Mouse (Mus musculus): ENCODE data around the gene Rhoa. TPM values are rescaled to one million over a fixed set of nuclear protein-coding genes. Genes with fewer than 3 reads are reported as not detected.

Rhoa gene
- polyA plus RNA-seq (2014; fragmentation: Nextera tagmentation; extraction: Ambion mirVana), result 270 and 295 TPM in 2 replicates

DNA sequence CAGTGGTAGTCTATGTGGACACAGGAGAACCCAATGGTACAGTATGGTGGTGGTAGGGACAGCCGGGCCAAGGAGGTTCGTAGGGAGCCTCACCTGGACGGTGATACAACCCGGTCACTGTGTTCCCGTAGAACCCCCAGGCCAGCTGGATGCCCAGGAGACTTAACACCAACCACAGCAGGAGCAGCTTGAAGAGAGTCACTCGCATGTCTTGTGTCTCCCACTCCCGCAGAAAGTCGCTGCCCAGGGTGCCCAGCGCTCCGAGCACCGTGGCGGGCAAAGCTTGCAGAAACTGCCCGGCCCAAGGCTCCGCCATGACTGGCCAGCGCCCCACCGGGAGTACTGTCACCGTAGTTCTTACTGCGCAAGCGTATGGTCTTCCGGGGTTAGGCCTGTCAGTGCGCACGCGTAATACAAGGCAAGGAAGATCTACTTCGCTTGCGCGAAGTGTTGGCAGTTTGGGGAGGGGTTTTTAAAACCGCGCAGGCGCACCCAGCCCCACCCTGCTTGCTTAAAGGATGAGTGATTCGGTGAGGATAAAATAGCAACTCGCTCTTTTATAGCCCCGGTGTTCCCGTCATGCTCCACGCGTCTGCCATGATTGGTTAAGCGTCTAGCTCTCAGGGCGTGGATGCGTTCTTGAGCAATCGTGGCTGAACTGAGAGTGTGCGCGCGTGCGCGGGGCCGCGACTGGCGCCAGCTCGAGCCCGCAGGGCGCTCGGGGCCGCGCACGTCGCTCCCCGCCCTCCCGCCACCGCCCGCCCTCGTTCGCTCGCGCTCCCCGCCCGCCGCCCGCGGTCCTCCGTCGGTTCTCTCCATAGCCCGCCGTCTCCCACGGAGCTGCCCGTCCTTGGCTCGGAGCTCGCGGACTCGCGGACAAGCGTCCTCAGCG is at the start of gene Rhoa, which contains the start of gene Tcta:
Rhoa (plus strand) TSS at position 501 of the 892 bp plus-strand sequence.
Tcta (minus strand) TSS at position 532 of the 892 bp plus-strand sequence.
- Histone ChIP-seq H3K9me3 (ENCODE audit: control insufficient read depth, low read length) (no peaks in the 10 kb centered on the region), H3K4me1 (replicated peaks; ENCODE audit: control insufficient read depth, insufficient read depth, low read length) (peaks cover 4% of the 10 kb centered on the region; the same call in 1 of the 2 replicates), H3K27me3 (ENCODE audit: control insufficient read depth, insufficient read depth, low read length) (no peaks in the 10 kb centered on the region), H3K27ac (ENCODE audit: low read depth, low read length) (peak within 1 kb of the TSS; percentile 100), H3K4me2 (replicated peaks; ENCODE audit: low read depth, low read length) (peak within 1 kb of the TSS; percentile 88), H3K36me3 (ENCODE audit: control insufficient read depth, insufficient read depth, low read length) (no peaks in the 10 kb centered on the region), H3K9ac (ENCODE audit: low read depth, low read length) (peak within 1 kb of the TSS; percentile 93), H3K4me3 (ENCODE audit: low read depth, low read length) (peak within 1 kb of the TSS; percentile 88)
- peak; percentile 99 for DNase-seq (ENCODE audit: low spot score)
- peak; percentile 98 for ATAC-seq (ENCODE audit: low FRiP score)
- 2% methylated on average over 79 of the region's 81 CpGs for WGBS

DNA sequence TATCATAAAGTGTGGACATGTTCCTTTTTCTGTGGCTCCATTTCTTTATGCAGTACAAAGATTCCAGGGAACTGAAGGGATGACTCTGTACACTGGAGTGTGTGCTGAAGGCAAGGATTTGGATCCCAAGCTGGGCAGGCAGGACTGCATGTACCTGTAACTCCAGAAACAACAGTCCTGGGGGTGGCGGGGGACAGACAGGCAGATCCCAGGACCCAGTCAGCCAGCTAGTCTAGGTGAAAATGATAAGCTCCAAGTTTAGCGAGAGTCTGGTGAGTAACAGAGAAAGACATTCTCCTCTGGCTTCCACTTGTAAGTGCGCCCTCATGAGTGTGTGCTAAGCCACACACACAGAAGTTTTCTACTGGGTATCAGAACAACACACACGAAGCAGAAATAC is 45.4 kb upstream of the Rhoa start:
- H3K9ac ChIP-seq (ENCODE audit: low read depth, low read length), result no peak overlapping the region
- no peak overlapping the region for H3K4me3 ChIP-seq (ENCODE audit: low read depth, low read length)
- no peaks in the 10 kb centered on the region for H3K4me1 ChIP-seq (replicated peaks; ENCODE audit: control insufficient read depth, insufficient read depth, low read length)
- ATAC-seq (ENCODE audit: low FRiP score) (no peak), DNase-seq (ENCODE audit: low spot score) (no peak)
- H3K27ac ChIP-seq (ENCODE audit: low read depth, low read length), result no peak overlapping the region
- H3K27me3 ChIP-seq (ENCODE audit: control insufficient read depth, insufficient read depth, low read length), result no peaks in the 10 kb centered on the region
- H3K4me2 ChIP-seq (replicated peaks; ENCODE audit: low read depth, low read length), result no peak overlapping the region
- WGBS, result 90% methylated on average over 4 of the region's 4 CpGs
- H3K36me3 ChIP-seq (ENCODE audit: control insufficient read depth, insufficient read depth, low read length), result no peaks in the 10 kb centered on the region
- no peaks in the 10 kb centered on the region for H3K9me3 ChIP-seq (ENCODE audit: control insufficient read depth, low read length)

DNA sequence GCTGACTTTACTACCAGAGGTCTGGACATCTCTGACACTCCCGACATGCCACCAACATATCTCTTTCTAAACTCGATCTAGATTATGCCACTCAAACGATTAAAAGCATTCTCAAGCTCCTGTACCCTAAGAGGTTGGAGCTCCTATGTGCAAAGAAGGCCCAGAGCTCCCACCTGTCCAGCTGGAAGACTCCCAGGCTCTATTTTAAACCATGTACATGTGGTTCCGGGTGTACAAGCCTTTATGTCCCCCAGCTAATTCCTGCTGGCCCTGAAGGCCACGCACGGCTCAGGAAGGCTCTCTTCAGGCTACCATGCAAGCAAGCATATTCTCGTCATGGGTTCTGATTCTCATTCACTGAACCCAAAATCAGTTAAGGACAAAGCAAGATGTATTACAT is 44.1 kb upstream of the Rhoa start:
- H3K9me3 ChIP-seq (ENCODE audit: control insufficient read depth, low read length), result no peaks in the 10 kb centered on the region
- no peaks in the 10 kb centered on the region for H3K27me3 ChIP-seq (ENCODE audit: control insufficient read depth, insufficient read depth, low read length)
- no peaks in the 10 kb centered on the region for H3K36me3 ChIP-seq (ENCODE audit: control insufficient read depth, insufficient read depth, low read length)
- ATAC-seq (ENCODE audit: low FRiP score), result no peak
- H3K9ac ChIP-seq (ENCODE audit: low read depth, low read length), result no peak overlapping the region
- no peak overlapping the region for H3K27ac ChIP-seq (ENCODE audit: low read depth, low read length)
- WGBS, result 83% methylated on average over 7 of the region's 7 CpGs
- no peak overlapping the region for H3K4me3 ChIP-seq (ENCODE audit: low read depth, low read length)
- no peaks in the 10 kb centered on the region for H3K4me1 ChIP-seq (replicated peaks; ENCODE audit: control insufficient read depth, insufficient read depth, low read length)
- no peak for DNase-seq (ENCODE audit: low spot score)
- H3K4me2 ChIP-seq (replicated peaks; ENCODE audit: low read depth, low read length), result no peak overlapping the region

DNA sequence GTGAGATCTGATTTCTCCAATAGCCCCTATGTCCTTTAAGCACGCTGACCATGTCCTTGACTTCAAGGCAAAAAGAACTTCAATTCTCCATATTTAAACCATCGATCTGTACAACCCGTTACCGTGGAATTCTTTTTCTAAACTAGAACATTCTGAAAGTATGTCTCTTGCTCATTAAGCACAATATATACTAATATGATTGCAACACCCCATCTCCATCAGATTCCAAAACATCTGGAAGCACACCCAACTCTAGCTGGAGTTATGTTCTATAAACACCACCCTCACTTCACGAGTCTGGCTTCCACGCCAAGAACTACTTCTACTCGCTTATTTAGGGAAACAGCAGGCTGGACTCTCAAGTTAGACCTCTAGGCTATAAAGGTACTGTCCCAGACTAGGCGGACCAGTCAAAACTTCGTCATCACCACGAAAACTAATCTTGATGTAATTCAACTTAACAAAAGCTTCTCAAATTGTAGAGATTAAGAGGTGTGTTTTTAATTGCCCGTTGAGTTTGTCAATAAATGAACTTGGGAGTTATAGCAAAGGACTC is 43.4 kb upstream of the Rhoa start:
- H3K4me3 ChIP-seq (ENCODE audit: low read depth, low read length), result peak overlapping the region; percentile 87
- DNase-seq (ENCODE audit: low spot score) (peak; percentile 13), ATAC-seq (ENCODE audit: low FRiP score) (no peak)
- no peak overlapping the region for H3K27ac ChIP-seq (ENCODE audit: low read depth, low read length)
- peak overlapping the region; percentile 80 for H3K4me2 ChIP-seq (replicated peaks; ENCODE audit: low read depth, low read length)
- H3K27me3 ChIP-seq (ENCODE audit: control insufficient read depth, insufficient read depth, low read length), result no peaks in the 10 kb centered on the region
- no peaks in the 10 kb centered on the region for H3K36me3 ChIP-seq (ENCODE audit: control insufficient read depth, insufficient read depth, low read length)
- no peaks in the 10 kb centered on the region for H3K4me1 ChIP-seq (replicated peaks; ENCODE audit: control insufficient read depth, insufficient read depth, low read length)
- no peaks in the 10 kb centered on the region for H3K9me3 ChIP-seq (ENCODE audit: control insufficient read depth, low read length)
- H3K9ac ChIP-seq (ENCODE audit: low read depth, low read length), result peak overlapping the region; percentile 87
- 48% methylated on average over 11 of the region's 11 CpGs for WGBS

DNA sequence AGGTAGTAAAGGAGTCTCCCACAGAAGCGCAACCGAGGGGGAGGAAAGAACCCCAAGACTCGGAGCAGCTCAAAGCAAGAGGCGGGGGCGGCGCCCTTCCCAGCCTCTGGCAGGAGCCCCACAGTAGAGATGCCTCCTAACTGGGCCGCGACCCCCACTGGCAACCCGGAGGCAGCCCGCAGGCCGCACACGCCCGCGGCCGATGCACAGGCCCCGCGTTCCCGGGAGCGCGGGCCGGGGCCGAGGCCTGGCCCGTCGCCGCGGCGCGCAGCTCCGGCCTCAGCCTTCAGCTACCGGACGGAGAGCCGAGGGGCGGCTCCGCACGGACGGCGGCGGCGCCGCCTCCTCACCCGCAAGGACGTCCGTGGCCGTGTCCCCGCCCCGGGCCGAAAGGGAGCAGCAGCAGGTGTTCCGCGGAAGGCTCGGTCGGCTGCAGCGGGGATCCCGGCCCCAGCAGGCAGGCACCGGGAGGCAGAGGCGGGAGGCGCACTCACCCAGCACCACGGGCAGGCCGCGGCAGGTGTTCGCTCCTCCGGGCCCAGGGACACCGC is 42.7 kb upstream of the Rhoa start:
- peak overlapping the region; percentile 80 for H3K4me2 ChIP-seq (replicated peaks; ENCODE audit: low read depth, low read length)
- WGBS, result under 1% methylated on average over 50 of the region's 62 CpGs
- H3K4me3 ChIP-seq (ENCODE audit: low read depth, low read length), result peak overlapping the region; percentile 87
- ATAC-seq (ENCODE audit: low FRiP score), result peak; percentile 65
- H3K9me3 ChIP-seq (ENCODE audit: control insufficient read depth, low read length), result no peaks in the 10 kb centered on the region
- peak overlapping the region; percentile 87 for H3K9ac ChIP-seq (ENCODE audit: low read depth, low read length)
- H3K27ac ChIP-seq (ENCODE audit: low read depth, low read length), result peak overlapping the region; percentile 84
- H3K4me1 ChIP-seq (replicated peaks; ENCODE audit: control insufficient read depth, insufficient read depth, low read length), result no peaks in the 10 kb centered on the region
- H3K27me3 ChIP-seq (ENCODE audit: control insufficient read depth, insufficient read depth, low read length), result no peaks in the 10 kb centered on the region
- DNase-seq (ENCODE audit: low spot score), result peak; percentile 61
- H3K36me3 ChIP-seq (ENCODE audit: control insufficient read depth, insufficient read depth, low read length), result no peaks in the 10 kb centered on the region

DNA sequence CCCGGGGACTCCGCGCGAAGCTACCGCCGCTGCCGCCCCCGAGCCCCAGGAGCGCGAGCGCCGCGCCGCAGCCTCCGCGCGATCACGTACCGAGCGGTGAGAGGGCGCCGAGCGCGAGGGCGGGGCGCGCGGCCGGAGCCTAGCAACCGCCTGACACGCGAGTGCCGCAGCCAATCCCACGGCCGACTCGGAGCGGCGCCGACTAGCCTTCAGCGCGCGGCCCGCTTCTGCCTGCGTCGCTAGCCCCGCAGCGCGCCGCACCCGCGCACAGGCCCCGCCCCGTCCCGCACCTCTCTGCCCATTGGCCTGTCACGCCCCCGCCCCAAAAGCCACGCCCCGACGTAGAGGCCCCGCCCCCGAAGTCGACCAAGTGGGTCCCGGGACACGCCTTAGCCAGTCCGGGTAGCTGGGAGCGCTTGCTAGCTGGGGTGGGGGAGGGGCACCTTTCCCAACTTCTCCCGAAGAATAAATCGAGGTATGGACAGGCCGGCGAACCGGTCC is 42.2 kb upstream of the Rhoa start, which contains the start of gene Dag1:
Dag1 (minus strand) TSS at position 269 of the 501 bp plus-strand sequence.
- peak within 1 kb of the TSS; percentile 80 for H3K4me2 ChIP-seq (replicated peaks; ENCODE audit: low read depth, low read length)
- H3K27me3 ChIP-seq (ENCODE audit: control insufficient read depth, insufficient read depth, low read length), result no peaks in the 10 kb centered on the region
- H3K36me3 ChIP-seq (ENCODE audit: control insufficient read depth, insufficient read depth, low read length), result no peaks in the 10 kb centered on the region
- ATAC-seq (ENCODE audit: low FRiP score) (peak; percentile 98), DNase-seq (ENCODE audit: low spot score) (peak; percentile 99)
- under 1% methylated on average over 56 of the region's 71 CpGs for WGBS
- H3K9me3 ChIP-seq (ENCODE audit: control insufficient read depth, low read length), result no peaks in the 10 kb centered on the region
- peak within 1 kb of the TSS; percentile 84 for H3K27ac ChIP-seq (ENCODE audit: low read depth, low read length)
- H3K4me3 ChIP-seq (ENCODE audit: low read depth, low read length), result peak within 1 kb of the TSS; percentile 87
- H3K4me1 ChIP-seq (replicated peaks; ENCODE audit: control insufficient read depth, insufficient read depth, low read length), result no peaks in the 10 kb centered on the region
- peak within 1 kb of the TSS; percentile 87 for H3K9ac ChIP-seq (ENCODE audit: low read depth, low read length)

DNA sequence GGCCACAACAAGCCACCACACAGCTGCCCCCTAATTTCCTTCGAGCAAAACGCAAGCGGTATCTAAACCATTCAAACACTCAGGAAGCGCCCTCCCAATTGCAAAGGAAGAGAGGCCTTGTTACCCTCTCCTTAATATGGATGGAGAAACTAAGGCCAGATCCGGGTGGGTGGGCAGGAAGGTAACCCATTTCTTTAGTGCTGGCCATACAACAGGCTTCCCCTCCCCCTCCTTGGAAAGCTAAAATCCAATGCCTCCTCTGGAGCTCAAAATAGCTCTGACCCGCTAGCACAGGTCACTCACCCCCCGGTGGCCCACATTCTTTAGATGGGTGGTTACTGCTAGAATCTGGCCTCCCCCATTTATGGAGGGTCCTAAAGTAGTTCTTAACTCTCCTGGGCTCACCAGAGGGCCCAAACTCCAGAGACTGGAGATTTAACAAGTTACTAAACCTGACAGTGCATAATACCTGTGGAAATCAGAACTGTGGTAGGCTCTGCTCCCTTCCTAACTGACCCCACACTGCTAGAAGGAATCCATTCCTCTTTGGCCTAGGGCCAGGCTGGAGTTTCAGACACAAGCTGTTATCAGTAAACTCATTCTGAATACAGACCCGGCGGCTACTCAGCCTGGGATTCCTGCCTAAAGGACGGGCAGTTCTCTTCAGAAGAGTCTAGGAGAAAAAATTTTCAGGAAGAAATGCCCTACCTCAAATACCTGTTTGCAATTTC is 41.6 kb upstream of the Rhoa start:
- H3K9ac ChIP-seq (ENCODE audit: low read depth, low read length), result peak overlapping the region; percentile 45; the same call in 1 of the 2 replicates
- ATAC-seq (ENCODE audit: low FRiP score) (peak; percentile 61), DNase-seq (ENCODE audit: low spot score) (no peak)
- 17% methylated on average over 10 of the region's 10 CpGs for WGBS
- no peaks in the 10 kb centered on the region for H3K36me3 ChIP-seq (ENCODE audit: control insufficient read depth, insufficient read depth, low read length)
- H3K27me3 ChIP-seq (ENCODE audit: control insufficient read depth, insufficient read depth, low read length), result no peaks in the 10 kb centered on the region
- peak overlapping the region; percentile 67 for H3K27ac ChIP-seq (ENCODE audit: low read depth, low read length)
- H3K9me3 ChIP-seq (ENCODE audit: control insufficient read depth, low read length), result no peaks in the 10 kb centered on the region
- peak overlapping the region; percentile 80 for H3K4me2 ChIP-seq (replicated peaks; ENCODE audit: low read depth, low read length)
- H3K4me1 ChIP-seq (replicated peaks; ENCODE audit: control insufficient read depth, insufficient read depth, low read length), result no peaks in the 10 kb centered on the region
- peak overlapping the region; percentile 87 for H3K4me3 ChIP-seq (ENCODE audit: low read depth, low read length)

DNA sequence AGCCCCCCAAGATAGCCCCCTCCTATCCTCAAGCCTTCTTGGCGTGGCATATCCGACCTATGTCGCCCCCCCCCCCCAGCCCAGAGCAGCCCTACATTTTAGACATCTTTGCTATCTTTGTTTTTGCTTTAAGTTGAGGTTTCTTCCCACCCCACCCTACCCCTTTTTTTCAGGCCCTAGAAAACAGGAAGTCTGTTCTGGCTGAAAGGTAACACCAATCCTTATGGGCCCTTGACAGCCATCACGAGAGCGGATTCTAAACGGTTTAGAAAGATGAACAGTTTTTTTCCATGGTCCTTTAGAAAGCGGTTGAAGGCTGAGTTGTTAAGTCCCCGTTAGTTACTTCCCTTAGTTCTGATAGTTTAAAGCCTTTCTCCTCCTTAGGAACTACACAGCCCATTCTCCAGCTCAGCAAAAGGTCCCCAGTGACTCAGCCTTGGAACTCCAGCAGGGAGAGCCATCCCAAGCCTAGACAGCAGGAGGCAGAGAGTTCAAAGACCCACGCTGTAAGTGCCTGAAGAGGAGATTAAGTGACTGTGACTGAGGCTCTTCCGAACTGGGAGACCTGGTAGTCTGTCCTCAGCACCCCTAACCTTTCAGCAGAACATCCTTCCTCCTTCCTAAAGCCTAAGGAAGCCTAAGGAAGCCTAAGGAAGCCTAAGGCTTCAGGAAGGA is 39.5 kb upstream of the Rhoa start:
- H3K9ac ChIP-seq (ENCODE audit: low read depth, low read length), result no peak overlapping the region
- DNase-seq (ENCODE audit: low spot score) (no peak), ATAC-seq (ENCODE audit: low FRiP score) (no peak)
- no peak overlapping the region for H3K4me2 ChIP-seq (replicated peaks; ENCODE audit: low read depth, low read length)
- H3K9me3 ChIP-seq (ENCODE audit: control insufficient read depth, low read length), result no peaks in the 10 kb centered on the region
- H3K4me3 ChIP-seq (ENCODE audit: low read depth, low read length), result no peak overlapping the region
- H3K4me1 ChIP-seq (replicated peaks; ENCODE audit: control insufficient read depth, insufficient read depth, low read length), result no peaks in the 10 kb centered on the region
- no peaks in the 10 kb centered on the region for H3K27me3 ChIP-seq (ENCODE audit: control insufficient read depth, insufficient read depth, low read length)
- no peak overlapping the region for H3K27ac ChIP-seq (ENCODE audit: low read depth, low read length)
- 68% methylated on average over 10 of the region's 10 CpGs for WGBS
- no peaks in the 10 kb centered on the region for H3K36me3 ChIP-seq (ENCODE audit: control insufficient read depth, insufficient read depth, low read length)
